18 mouse cellular contexts compared by ENCODE assay signal in genomic region chr3:144142939-144143338, GRCm38 (mm10).
DNase-seq lines count a peak whose midpoint lies in the region; ATAC-seq and TF ChIP-seq lines count a peak whose summit lies in the region.
"Had no signal": no experiment of that assay in that cellular context is flagged by ENCODE, and none has a peak within 500 bp of the region (broad histone marks: within the 10 kb centered on the region; RNA-seq: fewer than 3 reads in every experiment).

No protein-coding gene starts in this region.

- no peaks in the 10 kb centered on the region for H3K9me3 ChIP-seq in forebrain, embryonic 14.5 days (replicated peaks; ENCODE audit: control insufficient read depth, low read length)
- no peaks in the 10 kb centered on the region for H3K9me3 ChIP-seq in forebrain, embryonic 10.5 days
- H3K9me3 ChIP-seq in forebrain, postnatal 0 days (ENCODE audit: low read length) = no peaks in the 10 kb centered on the region
- H3K9me3 ChIP-seq in forebrain, embryonic 11.5 days (ENCODE audit: control insufficient read depth, low read length) = no peaks in the 10 kb centered on the region
- no peaks in the 10 kb centered on the region for H3K9me3 ChIP-seq in heart, embryonic 10.5 days
- no peaks in the 10 kb centered on the region for H3K9me3 ChIP-seq in heart, embryonic 12.5 days (replicated peaks)
- H3K9me3 ChIP-seq: embryonic facial prominence, embryonic 10.5 days; embryonic facial prominence, embryonic 12.5 days had no signal

- WGBS in forebrain, embryonic 14.5 days = 89% methylated on average over 7 of the region's 7 CpGs
- WGBS in forebrain, embryonic 10.5 days = over 99% methylated on average over 7 of the region's 7 CpGs
- WGBS in forebrain, postnatal 0 days = 78% methylated on average over 7 of the region's 7 CpGs
- WGBS in forebrain, embryonic 11.5 days = 93% methylated on average over 7 of the region's 7 CpGs
- WGBS in heart, embryonic 10.5 days = 88% methylated on average over 7 of the region's 7 CpGs
- 86% methylated on average over 7 of the region's 7 CpGs for WGBS in heart, embryonic 12.5 days
- WGBS in thymus, adult 2 months = 97% methylated on average over 7 of the region's 7 CpGs

- H3K4me1 ChIP-seq in forebrain, embryonic 14.5 days (ENCODE audit: control insufficient read depth, insufficient read depth, low read length) = no peaks in the 10 kb centered on the region
- H3K4me1 ChIP-seq in forebrain, embryonic 10.5 days = no peaks in the 10 kb centered on the region; the same call in 1 of the 2 replicates
- H3K4me1 ChIP-seq in forebrain, postnatal 0 days (ENCODE audit: insufficient read depth) = no peaks in the 10 kb centered on the region
- H3K4me1 ChIP-seq in forebrain, embryonic 11.5 days (replicated peaks; ENCODE audit: control insufficient read depth, insufficient read depth, low read length) = no peaks in the 10 kb centered on the region
- H3K4me1 ChIP-seq in heart, embryonic 10.5 days = no peaks in the 10 kb centered on the region
- no peaks in the 10 kb centered on the region for H3K4me1 ChIP-seq in heart, embryonic 12.5 days (replicated peaks)
- H3K4me1 ChIP-seq in thymus, adult 2 months (replicated peaks; ENCODE audit: control insufficient read depth, insufficient read depth, low read length) = no peaks in the 10 kb centered on the region
- H3K4me1 ChIP-seq: embryonic facial prominence, embryonic 12.5 days had no signal

- ATAC-seq in forebrain, embryonic 14.5 days = peak; percentile 42; the same call in 1 of the 2 replicates
- ATAC-seq in forebrain, postnatal 0 days = peak; percentile 73; the same call in 1 of the 2 replicates
- ATAC-seq in forebrain, embryonic 11.5 days (replicated peaks; ENCODE audit: low FRiP score) = no peak
- no peak for ATAC-seq in heart, embryonic 12.5 days (ENCODE audit: insufficient number of reproducible peaks, low FRiP score)

- no peak for TF ChIP-seq POLR2A in brain, embryonic 14.5 days (IDR thresholded peaks at IDR 0.05; ENCODE audit: borderline replicate concordance, extremely low read depth, insufficient read depth, insufficient read length, poor library complexity, severe bottlenecking)
- TF ChIP-seq POLR2A in thymus, adult 2 months (IDR thresholded peaks at IDR 0.05; ENCODE audit: control insufficient read depth, extremely low read depth, insufficient read depth, low read length, poor library complexity) = no peak

- H3K9ac ChIP-seq in forebrain, embryonic 14.5 days (ENCODE audit: low read length) = no peak overlapping the region
- no peak overlapping the region for H3K9ac ChIP-seq in forebrain, postnatal 0 days
- H3K9ac ChIP-seq in forebrain, embryonic 11.5 days (ENCODE audit: low read length) = no peak overlapping the region
- H3K9ac ChIP-seq in heart, embryonic 12.5 days = no peak overlapping the region
- H3K9ac ChIP-seq: embryonic facial prominence, embryonic 12.5 days had no signal

- TF ChIP-seq CTCF in forebrain, postnatal 0 days (IDR thresholded peaks at IDR 0.05; ENCODE audit: low read depth) = no peak
- no peak for TF ChIP-seq CTCF in brain, embryonic 14.5 days (IDR thresholded peaks at IDR 0.05; ENCODE audit: borderline replicate concordance, extremely low read depth, insufficient read depth, insufficient read length)
- no peak for TF ChIP-seq CTCF in thymus, adult 2 months (IDR thresholded peaks at IDR 0.05; ENCODE audit: borderline replicate concordance, control insufficient read depth, extremely low read depth, insufficient read depth, low read length, poor library complexity)

- H3K36me3 ChIP-seq in forebrain, embryonic 14.5 days (ENCODE audit: control insufficient read depth, insufficient read depth, low read length) = no peaks in the 10 kb centered on the region
- H3K36me3 ChIP-seq in forebrain, embryonic 10.5 days (replicated peaks) = no peaks in the 10 kb centered on the region
- H3K36me3 ChIP-seq in forebrain, postnatal 0 days (ENCODE audit: insufficient read depth) = no peaks in the 10 kb centered on the region
- no peaks in the 10 kb centered on the region for H3K36me3 ChIP-seq in forebrain, embryonic 11.5 days (ENCODE audit: control insufficient read depth, insufficient read depth, low read length)
- no peaks in the 10 kb centered on the region for H3K36me3 ChIP-seq in heart, embryonic 10.5 days
- no peaks in the 10 kb centered on the region for H3K36me3 ChIP-seq in heart, embryonic 12.5 days
- no peaks in the 10 kb centered on the region for H3K36me3 ChIP-seq in thymus, adult 2 months (ENCODE audit: control insufficient read depth, insufficient read depth, low read length)
- H3K36me3 ChIP-seq: embryonic facial prominence, embryonic 10.5 days; embryonic facial prominence, embryonic 12.5 days had no signal

- no peak for DNase-seq in forebrain, embryonic 14.5 days (ENCODE audit: low spot score)
- DNase-seq in forebrain, embryonic 10.5 days (ENCODE audit: extremely low spot score, low spot score) = no peak
- DNase-seq in forebrain, postnatal 0 days = no peak
- no peak for DNase-seq in forebrain, embryonic 11.5 days (ENCODE audit: low spot score)
- peak; percentile 61 for DNase-seq in heart, embryonic 10.5 days (ENCODE audit: low spot score)
- peak; percentile 26 for DNase-seq in brain, embryonic 14.5 days (ENCODE audit: low read depth)
- DNase-seq in thymus, adult 2 months = no peak
- DNase-seq: adrenal gland, adult 2 months; adrenal gland, postnatal 10 days; adrenal gland, postnatal 25 days; cerebellum, adult 11-12 months; cerebellum, adult 2 months; cerebellum, adult 9-10 months; cerebellum, postnatal 10 days; cerebellum, postnatal 25 days had no signal

- no peak overlapping the region for H3K27ac ChIP-seq in forebrain, embryonic 14.5 days (ENCODE audit: low read depth, low read length)
- H3K27ac ChIP-seq in forebrain, embryonic 10.5 days = no peak overlapping the region
- no peak overlapping the region for H3K27ac ChIP-seq in forebrain, postnatal 0 days (ENCODE audit: low read depth, low read length)
- no peak overlapping the region for H3K27ac ChIP-seq in forebrain, embryonic 11.5 days (ENCODE audit: low read depth, low read length)
- no peak overlapping the region for H3K27ac ChIP-seq in heart, embryonic 10.5 days
- H3K27ac ChIP-seq in heart, embryonic 12.5 days (ENCODE audit: poor library complexity, severe bottlenecking) = no peak overlapping the region
- no peak overlapping the region for H3K27ac ChIP-seq in thymus, adult 2 months (ENCODE audit: control insufficient read depth, insufficient read depth, low read length)
- H3K27ac ChIP-seq: embryonic facial prominence, embryonic 10.5 days; embryonic facial prominence, embryonic 12.5 days had no signal

- H3K4me3 ChIP-seq in forebrain, embryonic 14.5 days (ENCODE audit: low read depth, low read length) = no peak overlapping the region
- no peak overlapping the region for H3K4me3 ChIP-seq in forebrain, embryonic 10.5 days
- H3K4me3 ChIP-seq in forebrain, postnatal 0 days (ENCODE audit: low read depth, low read length) = no peak overlapping the region
- H3K4me3 ChIP-seq in forebrain, embryonic 11.5 days (ENCODE audit: low read depth, low read length) = no peak overlapping the region
- H3K4me3 ChIP-seq in heart, embryonic 10.5 days = no peak overlapping the region
- no peak overlapping the region for H3K4me3 ChIP-seq in heart, embryonic 12.5 days
- H3K4me3 ChIP-seq in thymus, adult 2 months (ENCODE audit: control insufficient read depth, insufficient read depth, low read length) = no peak overlapping the region
- H3K4me3 ChIP-seq: embryonic facial prominence, embryonic 10.5 days; embryonic facial prominence, embryonic 12.5 days had no signal

- no peak overlapping the region for H3K4me2 ChIP-seq in forebrain, embryonic 14.5 days (ENCODE audit: low read length)
- no peak overlapping the region for H3K4me2 ChIP-seq in forebrain, postnatal 0 days (ENCODE audit: low read depth)
- no peak overlapping the region for H3K4me2 ChIP-seq in forebrain, embryonic 11.5 days (ENCODE audit: low read depth, low read length, severe bottlenecking)
- H3K4me2 ChIP-seq in heart, embryonic 12.5 days = no peak overlapping the region
- H3K4me2 ChIP-seq: embryonic facial prominence, embryonic 12.5 days had no signal

- H3K27me3 ChIP-seq in forebrain, embryonic 14.5 days (replicated peaks; ENCODE audit: control insufficient read depth, insufficient read depth, low read length) = no peaks in the 10 kb centered on the region
- no peaks in the 10 kb centered on the region for H3K27me3 ChIP-seq in forebrain, embryonic 10.5 days (ENCODE audit: poor library complexity, severe bottlenecking)
- no peaks in the 10 kb centered on the region for H3K27me3 ChIP-seq in forebrain, postnatal 0 days (ENCODE audit: insufficient read depth, low read length)
- no peaks in the 10 kb centered on the region for H3K27me3 ChIP-seq in forebrain, embryonic 11.5 days (ENCODE audit: control insufficient read depth, insufficient read depth, low read length)
- no peaks in the 10 kb centered on the region for H3K27me3 ChIP-seq in heart, embryonic 10.5 days (ENCODE audit: insufficient read depth, poor library complexity, severe bottlenecking)
- H3K27me3 ChIP-seq in heart, embryonic 12.5 days (replicated peaks) = no peaks in the 10 kb centered on the region
- H3K27me3 ChIP-seq in thymus, adult 2 months (ENCODE audit: control insufficient read depth, insufficient read depth, low read length) = no peaks in the 10 kb centered on the region
- H3K27me3 ChIP-seq: embryonic facial prominence, embryonic 12.5 days had no signal

Comparison
In these comparisons a context has a peak if more than half of its experiments do, and no peak if none do; other contexts are left out.
1. ATAC-seq: peak in forebrain, embryonic 14.5 days (single experiment) and forebrain, postnatal 0 days (single experiment); none in forebrain, embryonic 11.5 days (single experiment) and heart, embryonic 12.5 days (single experiment).
2. DNase-seq: peak in heart, embryonic 10.5 days (single experiment) and brain, embryonic 14.5 days (single experiment); none in forebrain, embryonic 14.5 days (single experiment), forebrain, embryonic 10.5 days (single experiment), forebrain, postnatal 0 days (single experiment), forebrain, embryonic 11.5 days (single experiment) and thymus, adult 2 months (single experiment).